Mouse (Mus musculus): ENCODE results near the gene Trpm5. TPM values are rescaled to one million over a fixed set of nuclear protein-coding genes. Genes with fewer than 3 reads are reported as not detected.

Trpm5 gene
- total RNA-seq, 1 experiment, result 1.0 TPM

DNA sequence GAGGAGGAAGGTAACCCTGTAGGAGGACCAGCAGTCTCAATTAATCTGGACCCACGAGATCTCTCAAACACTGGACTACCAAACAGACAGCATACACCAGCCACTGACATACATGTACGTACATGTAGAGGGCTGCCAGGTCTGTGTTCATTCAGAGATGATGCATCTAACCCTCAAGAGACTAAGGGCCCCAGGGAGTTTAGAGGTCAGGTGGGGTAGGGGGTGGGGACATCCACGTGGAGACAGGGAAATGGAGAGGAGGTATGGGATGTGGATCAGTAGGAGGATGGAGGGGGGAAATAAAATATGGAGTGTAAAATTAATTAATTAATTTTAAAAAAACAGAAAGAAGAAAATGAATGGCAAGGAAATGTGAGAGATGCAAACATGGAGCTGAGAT is 57.7 kb downstream of the Trpm5 start:
- TF ChIP-seq ZC3H11A (IDR thresholded peaks at IDR 0.05; ENCODE audit: borderline replicate concordance, low read depth, low read length), result no peak
- TF ChIP-seq ZNF384 (IDR thresholded peaks at IDR 0.05; ENCODE audit: low read depth, low read length), result no peak
- TF ChIP-seq CHD2 (IDR thresholded peaks at IDR 0.05; ENCODE audit: low read depth, low read length), result no peak
- TF ChIP-seq HCFC1 (IDR thresholded peaks at IDR 0.05; ENCODE audit: borderline replicate concordance, insufficient read depth, low read length), result no peak
- TF ChIP-seq MAFK (IDR thresholded peaks at IDR 0.05; ENCODE audit: insufficient read depth, low read depth, low read length), result no peak
- in situ Hi-C loops (cut with MboI; ENCODE audit: low sequenced_read_pairs in 2 of 2, unreplicated experiment in 2 of 2), result no loop called here
- no peak for DNase-seq (ENCODE audit: low read depth, low spot score)

DNA sequence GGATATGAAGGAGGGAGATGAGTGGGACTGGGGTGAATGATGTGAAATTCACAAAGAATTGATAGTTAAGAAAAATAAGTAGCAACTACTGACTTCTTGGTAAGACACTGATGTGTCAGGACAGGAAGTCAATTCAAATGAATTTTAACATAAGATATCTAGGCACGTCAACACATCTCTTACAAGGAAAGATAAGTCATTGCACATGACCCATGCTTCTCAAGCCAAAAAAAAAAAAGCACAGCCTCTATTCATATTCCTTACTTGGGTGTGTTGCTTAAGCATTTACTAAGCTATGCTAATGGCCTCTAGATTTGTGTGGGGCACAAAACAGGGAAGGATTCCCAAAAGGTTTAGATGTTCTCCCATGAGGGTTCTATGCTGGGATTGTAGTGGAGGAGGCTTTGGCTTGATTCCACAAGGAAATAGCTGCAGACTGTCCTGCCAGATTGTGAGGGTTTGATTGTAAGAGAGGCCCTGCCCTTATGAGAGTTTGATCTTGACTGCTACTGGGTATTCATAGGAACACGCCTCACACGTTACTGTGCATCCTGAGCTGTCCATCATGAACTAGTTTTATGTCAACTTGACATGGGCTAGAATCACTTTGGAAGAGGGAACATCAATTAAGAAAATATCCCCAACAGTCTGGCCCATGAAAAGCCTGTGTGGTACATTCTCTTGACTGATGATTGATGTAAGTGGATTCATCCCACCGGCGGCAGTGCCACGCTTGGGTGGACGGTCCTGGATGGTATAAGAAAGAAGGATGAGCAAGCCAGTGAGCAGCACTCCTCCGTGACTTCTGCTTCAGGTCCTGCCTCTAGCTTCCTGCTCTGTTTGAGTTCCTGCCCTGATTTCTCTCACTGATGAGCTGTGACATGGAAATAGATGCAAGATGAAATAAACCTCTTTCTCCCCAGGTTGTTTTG is 59.7 kb downstream of the Trpm5 start:
- Histone ChIP-seq H3K9ac (ENCODE audit: insufficient read depth, low read depth, low read length, poor library complexity, severe bottlenecking) (no peak overlapping the region), H3K4me3 (ENCODE audit: insufficient read depth in 1 of 2, low read depth in 1 of 2, low read length in 2 of 2, poor library complexity in 1 of 2, severe bottlenecking in 1 of 2) (no peak overlapping the region), H3K36me3 (ENCODE audit: control insufficient read depth, insufficient read depth, low read length, poor library complexity, severe bottlenecking) (no peaks in the 10 kb centered on the region), H3K9me3 (ENCODE audit: control insufficient read depth, insufficient read depth, low read depth, low read length) (no peaks in the 10 kb centered on the region), H3K4me1 (ENCODE audit: control insufficient read depth in 2 of 2, insufficient read depth in 2 of 2, low read length in 2 of 2, poor library complexity in 1 of 2) (no peaks in the 10 kb centered on the region), H3K27ac (ENCODE audit: insufficient read depth, low read depth, low read length, poor library complexity, severe bottlenecking) (no peak overlapping the region)
- in situ Hi-C loops (cut with MboI; ENCODE audit: low sequenced_read_pairs in 2 of 2, unreplicated experiment in 2 of 2), result no loop called here
- no peak for DNase-seq (ENCODE audit: low read depth, low spot score)
- no peak for TF ChIP-seq ZC3H11A (IDR thresholded peaks at IDR 0.05; ENCODE audit: borderline replicate concordance, low read depth, low read length)
- TF ChIP-seq MAFK (IDR thresholded peaks at IDR 0.05; ENCODE audit: insufficient read depth, low read depth, low read length), result no peak
- TF ChIP-seq HCFC1 (IDR thresholded peaks at IDR 0.05; ENCODE audit: borderline replicate concordance, insufficient read depth, low read length), result no peak
- TF ChIP-seq CHD2 (IDR thresholded peaks at IDR 0.05; ENCODE audit: low read depth, low read length), result no peak
- TF ChIP-seq ZNF384 (IDR thresholded peaks at IDR 0.05; ENCODE audit: low read depth, low read length), result no peak

More for the DNA sequence above, 57.7 kb downstream of the Trpm5 start:
- no peaks in the 10 kb centered on the region for H3K9me3 ChIP-seq (ENCODE audit: control insufficient read depth, insufficient read depth, low read depth, low read length)
- H3K4me1 ChIP-seq (ENCODE audit: control insufficient read depth in 2 of 2, insufficient read depth in 2 of 2, low read length in 2 of 2, poor library complexity in 1 of 2), result no peaks in the 10 kb centered on the region
- H3K4me3 ChIP-seq (ENCODE audit: insufficient read depth in 1 of 2, low read depth in 1 of 2, low read length in 2 of 2, poor library complexity in 1 of 2, severe bottlenecking in 1 of 2), result no peak overlapping the region
- H3K27ac ChIP-seq (ENCODE audit: insufficient read depth, low read depth, low read length, poor library complexity, severe bottlenecking), result no peak overlapping the region
- H3K9ac ChIP-seq (ENCODE audit: insufficient read depth, low read depth, low read length, poor library complexity, severe bottlenecking), result no peak overlapping the region
- H3K36me3 ChIP-seq (ENCODE audit: control insufficient read depth, insufficient read depth, low read length, poor library complexity, severe bottlenecking), result no peaks in the 10 kb centered on the region

DNA sequence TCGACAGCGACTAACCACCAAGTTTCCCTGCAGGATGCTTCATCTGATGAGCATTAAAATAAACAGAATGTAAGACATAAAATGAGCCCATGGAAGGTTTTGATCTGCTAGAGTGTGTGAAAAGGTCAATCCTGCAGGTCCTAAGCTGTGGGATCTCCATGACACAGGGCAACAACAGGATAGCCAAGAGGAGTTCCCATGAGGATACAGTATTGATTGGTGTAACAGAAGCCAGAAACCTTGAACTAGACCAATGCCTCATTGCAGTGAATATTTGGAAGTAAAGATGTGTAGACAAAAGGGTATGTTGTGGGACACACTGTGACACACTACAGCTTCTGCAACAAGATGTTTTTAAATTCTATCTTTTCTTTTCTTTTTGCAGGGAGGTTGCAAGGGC is 60.3 kb downstream of the Trpm5 start:
- TF ChIP-seq ZNF384 (IDR thresholded peaks at IDR 0.05; ENCODE audit: low read depth, low read length) (no peak), MAFK (IDR thresholded peaks at IDR 0.05; ENCODE audit: insufficient read depth, low read depth, low read length) (no peak), CHD2 (IDR thresholded peaks at IDR 0.05; ENCODE audit: low read depth, low read length) (no peak), HCFC1 (IDR thresholded peaks at IDR 0.05; ENCODE audit: borderline replicate concordance, insufficient read depth, low read length) (no peak), ZC3H11A (IDR thresholded peaks at IDR 0.05; ENCODE audit: borderline replicate concordance, low read depth, low read length) (no peak)
- Histone ChIP-seq H3K4me1 (ENCODE audit: control insufficient read depth in 2 of 2, insufficient read depth in 2 of 2, low read length in 2 of 2, poor library complexity in 1 of 2) (no peaks in the 10 kb centered on the region), H3K27ac (ENCODE audit: insufficient read depth, low read depth, low read length, poor library complexity, severe bottlenecking) (no peak overlapping the region), H3K9me3 (ENCODE audit: control insufficient read depth, insufficient read depth, low read depth, low read length) (no peaks in the 10 kb centered on the region), H3K9ac (ENCODE audit: insufficient read depth, low read depth, low read length, poor library complexity, severe bottlenecking) (no peak overlapping the region), H3K4me3 (ENCODE audit: insufficient read depth in 1 of 2, low read depth in 1 of 2, low read length in 2 of 2, poor library complexity in 1 of 2, severe bottlenecking in 1 of 2) (no peak overlapping the region), H3K36me3 (ENCODE audit: control insufficient read depth, insufficient read depth, low read length, poor library complexity, severe bottlenecking) (no peaks in the 10 kb centered on the region)
- in situ Hi-C loops (cut with MboI; ENCODE audit: low sequenced_read_pairs in 2 of 2, unreplicated experiment in 2 of 2), result no loop called here
- DNase-seq (ENCODE audit: low read depth, low spot score), result no peak

DNA sequence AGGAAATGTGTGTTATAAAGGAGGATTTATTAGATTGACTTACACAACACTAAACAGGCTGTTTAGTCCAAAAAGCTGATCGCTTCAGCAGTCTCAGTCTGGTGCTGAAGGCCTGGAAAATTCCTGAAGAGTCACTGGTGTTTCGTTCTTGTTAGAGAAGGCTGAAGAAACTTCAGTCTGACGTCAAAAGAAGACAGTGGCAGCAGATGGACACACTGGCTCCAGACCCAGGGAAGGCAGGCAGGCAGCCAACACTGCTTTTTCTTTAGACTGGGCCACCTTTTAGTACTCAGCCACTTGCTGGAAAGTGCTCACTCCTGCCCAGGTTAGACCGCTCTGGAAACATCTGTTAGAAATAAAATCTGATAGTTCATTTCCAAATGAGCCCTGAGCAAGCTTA is 60.9 kb downstream of the Trpm5 start:
- no peaks in the 10 kb centered on the region for H3K36me3 ChIP-seq (ENCODE audit: control insufficient read depth, insufficient read depth, low read length, poor library complexity, severe bottlenecking)
- no peak overlapping the region for H3K4me3 ChIP-seq (ENCODE audit: insufficient read depth in 1 of 2, low read depth in 1 of 2, low read length in 2 of 2, poor library complexity in 1 of 2, severe bottlenecking in 1 of 2)
- in situ Hi-C loops (cut with MboI; ENCODE audit: low sequenced_read_pairs in 2 of 2, unreplicated experiment in 2 of 2), result no loop called here
- H3K4me1 ChIP-seq (ENCODE audit: control insufficient read depth in 2 of 2, insufficient read depth in 2 of 2, low read length in 2 of 2, poor library complexity in 1 of 2), result no peaks in the 10 kb centered on the region
- TF ChIP-seq MAFK (IDR thresholded peaks at IDR 0.05; ENCODE audit: insufficient read depth, low read depth, low read length) (no peak), HCFC1 (IDR thresholded peaks at IDR 0.05; ENCODE audit: borderline replicate concordance, insufficient read depth, low read length) (no peak), ZNF384 (IDR thresholded peaks at IDR 0.05; ENCODE audit: low read depth, low read length) (no peak)
- no peak overlapping the region for H3K9ac ChIP-seq (ENCODE audit: insufficient read depth, low read depth, low read length, poor library complexity, severe bottlenecking)
- DNase-seq (ENCODE audit: low read depth, low spot score), result no peak
- no peaks in the 10 kb centered on the region for H3K9me3 ChIP-seq (ENCODE audit: control insufficient read depth, insufficient read depth, low read depth, low read length)
- H3K27ac ChIP-seq (ENCODE audit: insufficient read depth, low read depth, low read length, poor library complexity, severe bottlenecking), result no peak overlapping the region

Measured in ES-E14 (cell line).